Mouse (Mus musculus) liver, embryonic 14.5 days (tissue): Measurements from ENCODE around the gene Rasa4. TPM values are rescaled to one million over a fixed set of nuclear protein-coding genes. Genes with fewer than 3 reads are reported as not detected.
"Not testable (repeated sequence)": the region's sequence is repeated elsewhere in the genome, so short reads cannot be mapped to it uniquely, and the experiment has no call there.

Experiments
- ATAC-seq: fragments of 200-750 bp; cut with Nextera tagmentation; 2 replicates; pipeline ENCODE4 v1.8.0; 2017; ENCODE audit warnings: moderate number of reproducible peaks, mild to moderate bottlenecking, moderate library complexity; ENCODE audit not compliant: insufficient read depth
- DNase-seq, 3 experiments: peaks; one replicate each; pipeline ENCODE4 v3.0.0-alpha.2; 2012 to 2013; ENCODE audit warnings: low read depth in 3 of 3, low spot score in 3 of 3
- H3K27ac ChIP-seq: fragments of 300-500 bp; sonication (generic); 2 replicates; pipeline ENCODE4 v1.5.1; 2014; ENCODE audit warnings: moderate library complexity, mild to moderate bottlenecking, control low read depth, inconsistent platforms
- H3K27me3 ChIP-seq: fragments of 300-500 bp; sonication (generic); 2 replicates; pipeline ENCODE4 v1.6.1; 2014; ENCODE audit warnings: mild to moderate bottlenecking, low read length, moderate library complexity; ENCODE audit not compliant: control insufficient read depth, insufficient read depth
- H3K36me3 ChIP-seq: fragments of 300-500 bp; sonication (generic); replicated peaks from 2 replicates; pipeline ENCODE4 v1.6.1; 2014; ENCODE audit warnings: low read depth; ENCODE audit not compliant: control insufficient read depth, insufficient read depth
- H3K4me1 ChIP-seq, 2 experiments: fragments of 200-500 bp in 1 of 2; fragments of 300-500 bp in 1 of 2; sonication (generic) in 1 of 2; replicated peaks; 2 replicates each; pipeline ENCODE4 v1.6.1; 2012 to 2014; ENCODE audit warnings: antibody characterized with exemption in 1 of 2, inconsistent platforms in 1 of 2, low read length in 1 of 2; ENCODE audit not compliant: control insufficient read depth in 2 of 2, insufficient read depth in 2 of 2
- H3K4me2 ChIP-seq: fragments of 300-500 bp; sonication (generic); 2 replicates; pipeline ENCODE4 v1.6.1; 2014; ENCODE audit warnings: low read depth, mild to moderate bottlenecking, control low read depth, moderate library complexity
- H3K4me3 ChIP-seq, 2 experiments: fragments of 200-500 bp in 1 of 2; fragments of 300-500 bp in 1 of 2; sonication (generic) in 1 of 2; 2 replicates each; pipeline ENCODE4 v1.5.1; 2012 to 2014; ENCODE audit warnings: low read depth in 2 of 2, low read length in 2 of 2, mild to moderate bottlenecking in 2 of 2, control low read depth in 1 of 2, inconsistent platforms in 1 of 2, moderate library complexity in 1 of 2; ENCODE audit not compliant: insufficient read depth in 1 of 2
- H3K9ac ChIP-seq: fragments of 300-500 bp; sonication (generic); replicated peaks from 2 replicates; pipeline ENCODE4 v1.6.1; 2014; ENCODE audit warnings: mild to moderate bottlenecking, control low read depth, moderate library complexity
- H3K9me3 ChIP-seq: fragments of 300-500 bp; sonication (generic); 2 replicates; pipeline ENCODE4 v1.6.1; 2016; ENCODE audit warnings: low read length, mixed read lengths; ENCODE audit not compliant: control insufficient read depth
- CTCF ChIP-seq: IDR thresholded peaks from 2 replicates; pipeline ENCODE4 v1.5.1; 2016; ENCODE audit warnings: antibody characterized with exemption, low read depth, control low read depth
- EP300 ChIP-seq: IDR thresholded peaks from 2 replicates; pipeline ENCODE4 v1.6.1; 2016; ENCODE audit warnings: antibody characterized with exemption, low read depth
- WGBS: fragments of 180-500 bp; shearing (Covaris S2); extraction: QIAGEN DNeasy Blood & Tissue Kit; methylation state at CpG from one replicate; pipeline ENCODE4 v1.1.7; 2014; ENCODE audit not compliant: insufficient replicate concordance; 5-methylcytosine and 5-hydroxymethylcytosine counted together
- microRNA-seq: library from miRNA; unstranded; fragments of <30 nt; microRNA quantifications from one replicate; pipeline ENCODE4, GENCODE M21; 2016
- polyA plus RNA-seq, 2 experiments: library from polyadenylated mRNA; depleted of rRNA in 1 of 2; stranded (reverse) in 1 of 2; unstranded in 1 of 2; fragments of >200 nt; fragmentation: Nextera tagmentation in 1 of 2; extraction: Ambion mirVana in 1 of 2; gene quantifications; 2 replicates each; pipeline versions ENCODE4 v1.2.1 to v1.2.3; 2012 to 2014

Gene Rasa4
- polyA plus RNA-seq, 2 experiments = 0.93 to 1.4 TPM

- H3K27me3 ChIP-seq = no peaks in the 10 kb centered on the region
- 70% methylated on average over 8 of the region's 8 CpGs for WGBS
- no peak overlapping the region for H3K4me2 ChIP-seq
- no peaks in the 10 kb centered on the region for H3K36me3 ChIP-seq
- no peak for ATAC-seq
- TF ChIP-seq EP300 = no peak
- DNase-seq = no peak
- H3K9ac ChIP-seq = no peak overlapping the region
- H3K4me3 ChIP-seq = no peak overlapping the region
- H3K27ac ChIP-seq = no peak overlapping the region
- no peaks in the 10 kb centered on the region for H3K9me3 ChIP-seq
- peaks cover 0 to 6% of the 10 kb centered on the region in 2 experiments; a peak in 2 of 4 replicates for H3K4me1 ChIP-seq
Measured at GRCm38 (mm10) chr5:136152365-136152764, 68.6 kb downstream of the Rasa4 start.

DNA sequence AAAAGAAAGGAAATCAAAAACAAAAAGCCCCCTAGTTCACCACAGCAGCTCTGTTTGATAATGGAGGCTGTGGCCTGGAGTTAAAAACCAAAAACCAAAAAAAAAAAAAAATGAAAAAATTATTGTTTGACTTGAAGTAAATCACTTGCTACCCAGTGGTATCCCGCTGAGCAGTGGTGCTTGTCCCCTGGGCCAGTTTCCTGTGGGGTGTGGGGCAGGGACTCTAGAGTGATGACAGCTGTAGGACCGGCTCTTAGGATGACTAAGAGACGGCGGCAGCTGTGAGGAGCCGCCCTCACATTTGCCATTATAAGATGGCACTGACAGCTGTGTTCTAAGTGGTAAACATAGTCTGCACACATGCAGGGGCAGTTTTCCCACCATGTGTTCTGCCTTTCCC is 71.7 kb downstream of the Rasa4 start:
- Histone ChIP-seq H3K4me2 (no peak overlapping the region), H3K4me1 (no peaks in the 10 kb centered on the region), H3K9me3 (no peaks in the 10 kb centered on the region), H3K27ac (no peak overlapping the region), H3K27me3 (no peaks in the 10 kb centered on the region), H3K9ac (no peak overlapping the region), H3K4me3 (no peak overlapping the region), H3K36me3 (no peaks in the 10 kb centered on the region)
- DNase-seq (no peak), ATAC-seq (no peak)
- TF ChIP-seq CTCF (no peak), EP300 (no peak)
- WGBS = 87% methylated on average over 5 of the region's 5 CpGs

GRCm38 (mm10) chr5:136160084-136160483 is 76.4 kb downstream of the Rasa4 start:
- not testable (repeated sequence) for H3K9ac ChIP-seq, H3K27me3 ChIP-seq, DNase-seq, H3K36me3 ChIP-seq, H3K4me2 ChIP-seq, H3K4me3 ChIP-seq, H3K27ac ChIP-seq, H3K4me1 ChIP-seq, H3K9me3 ChIP-seq, ATAC-seq
- 81% methylated on average over 11 of the region's 12 CpGs for WGBS

Small RNAs within 50 kb of the gene (microRNA-seq; reads per million reads assigned to microRNA genes)
- not detected for gene Mir7035

Other genes with a start within 250 kb of the Rasa4 start
- gene Hspb1, start 196.0 kb upstream of the Rasa4 start, polyA plus RNA-seq (2012; rRNA removed) = 1.7 and 1.9 TPM in 2 replicates
- gene Hspb1, start 196.0 kb upstream of the Rasa4 start, polyA plus RNA-seq (2014; fragmentation: Nextera tagmentation; extraction: Ambion mirVana) = 1.7 and 1.8 TPM in 2 replicates
- gene Ywhag, start 149.3 kb upstream of the Rasa4 start, polyA plus RNA-seq (2012; rRNA removed) = 21.7 and 25.9 TPM in 2 replicates
- 26.3 and 30.1 TPM in 2 replicates for gene Ywhag, start 149.3 kb upstream of the Rasa4 start, polyA plus RNA-seq (2014; fragmentation: Nextera tagmentation; extraction: Ambion mirVana)
- gene Ssc4d, start 109.4 kb upstream of the Rasa4 start, polyA plus RNA-seq (2012; rRNA removed) = 2.3 and 2.8 TPM in 2 replicates
- gene Ssc4d, start 109.4 kb upstream of the Rasa4 start, polyA plus RNA-seq (2014; fragmentation: Nextera tagmentation; extraction: Ambion mirVana) = 1.5 and 2.1 TPM in 2 replicates
- 0.03 TPM in 1 of 2 replicates, not detected in the other for gene Zp3, start 103.8 kb upstream of the Rasa4 start, polyA plus RNA-seq (2012; rRNA removed)
- gene Zp3, start 103.8 kb upstream of the Rasa4 start, polyA plus RNA-seq (2014; fragmentation: Nextera tagmentation; extraction: Ambion mirVana) = not detected in 2 replicates
- gene Dtx2, start 89.1 kb upstream of the Rasa4 start, polyA plus RNA-seq (2012; rRNA removed) = 3.4 and 5.0 TPM in 2 replicates
- gene Dtx2, start 89.1 kb upstream of the Rasa4 start, polyA plus RNA-seq (2014; fragmentation: Nextera tagmentation; extraction: Ambion mirVana) = 5.1 and 5.4 TPM in 2 replicates
- 2.0 and 2.5 TPM in 2 replicates for gene Upk3b, start 45.4 kb upstream of the Rasa4 start, polyA plus RNA-seq (2012; rRNA removed)
- 2.1 and 2.4 TPM in 2 replicates for gene Upk3b, start 45.4 kb upstream of the Rasa4 start, polyA plus RNA-seq (2014; fragmentation: Nextera tagmentation; extraction: Ambion mirVana)
- 0.10 TPM in 1 of 2 replicates, not detected in the other for gene Upk3bl, start 29.4 kb upstream of the Rasa4 start, polyA plus RNA-seq (2012; rRNA removed)
- not detected in 2 replicates for gene Upk3bl, start 29.4 kb upstream of the Rasa4 start, polyA plus RNA-seq (2014; fragmentation: Nextera tagmentation; extraction: Ambion mirVana)
- gene Polr2j, start 32.7 kb downstream of the Rasa4 start, polyA plus RNA-seq (2012; rRNA removed) = 94.0 and 101 TPM in 2 replicates
- gene Polr2j, start 32.7 kb downstream of the Rasa4 start, polyA plus RNA-seq (2014; fragmentation: Nextera tagmentation; extraction: Ambion mirVana) = 160 and 167 TPM in 2 replicates
- 42.7 and 45.2 TPM in 2 replicates for gene Lrwd1, start 52.2 kb downstream of the Rasa4 start, polyA plus RNA-seq (2012; rRNA removed)
- gene Lrwd1, start 52.2 kb downstream of the Rasa4 start, polyA plus RNA-seq (2014; fragmentation: Nextera tagmentation; extraction: Ambion mirVana) = 34.1 and 37.8 TPM in 2 replicates
- 8.2 and 9.6 TPM in 2 replicates for gene Alkbh4, start 52.2 kb downstream of the Rasa4 start, polyA plus RNA-seq (2012; rRNA removed)
- gene Alkbh4, start 52.2 kb downstream of the Rasa4 start, polyA plus RNA-seq (2014; fragmentation: Nextera tagmentation; extraction: Ambion mirVana) = 7.0 and 8.3 TPM in 2 replicates
- 3.0 and 3.6 TPM in 2 replicates for gene Orai2, start 86.8 kb downstream of the Rasa4 start, polyA plus RNA-seq (2012; rRNA removed)
- 2.2 and 3.0 TPM in 2 replicates for gene Orai2, start 86.8 kb downstream of the Rasa4 start, polyA plus RNA-seq (2014; fragmentation: Nextera tagmentation; extraction: Ambion mirVana)
- 5.6 and 16.0 TPM in 2 replicates for gene Prkrip1, start 115.0 kb downstream of the Rasa4 start, polyA plus RNA-seq (2012; rRNA removed)
- 25.0 and 32.2 TPM in 2 replicates for gene Prkrip1, start 115.0 kb downstream of the Rasa4 start, polyA plus RNA-seq (2014; fragmentation: Nextera tagmentation; extraction: Ambion mirVana)
- gene Sh2b2, start 162.6 kb downstream of the Rasa4 start, polyA plus RNA-seq (2012; rRNA removed) = 1.8 and 8.5 TPM in 2 replicates
- 1.4 and 1.5 TPM in 2 replicates for gene Sh2b2, start 162.6 kb downstream of the Rasa4 start, polyA plus RNA-seq (2014; fragmentation: Nextera tagmentation; extraction: Ambion mirVana)